Mouse (Mus musculus) C2C12 (cell line): ENCODE data around the gene Itprip.

Experiments used
- CEBPB ChIP-seq: IDR thresholded peaks from one replicate; pipeline ENCODE4 v1.6.1; 2011; ENCODE audit warnings: low read depth, mild to moderate bottlenecking, control low read depth, moderate library complexity
- CTCF ChIP-seq: IDR thresholded peaks from one replicate; pipeline ENCODE4 v1.5.1; 2011; ENCODE audit not compliant: control insufficient read depth, insufficient read depth, insufficient read length
- MAX ChIP-seq: IDR thresholded peaks from one replicate; pipeline ENCODE4 v1.6.1; 2011; ENCODE audit warnings: mild to moderate bottlenecking, control low read depth
- MYOD1 ChIP-seq: IDR thresholded peaks from one replicate; pipeline ENCODE4 v1.6.1; 2011; ENCODE audit warnings: low read depth; ENCODE audit not compliant: control insufficient read depth, insufficient read length

GRCm38 (mm10) chr19:47919126-47919965 is at the start of gene Itprip, which contains the start of gene Cfap43:
- TF ChIP-seq CTCF (no peak), CEBPB (peak; percentile 1), MYOD1 (no peak), MAX (peak; percentile 59)
